Mouse (Mus musculus) olfactory bulb, adult 2 months (tissue): ENCODE results near the gene Rplp0. TPM values are rescaled to one million over a fixed set of nuclear protein-coding genes. Genes with fewer than 3 reads are reported as not detected.
A peak's percentile ranks its signal among the peaks of the same experiment; 100 is the strongest.

ENCODE experiments used
- H3K27ac ChIP-seq: fragments of 200-500 bp; 2 replicates; pipeline ENCODE4 v1.5.1; 2012; ENCODE audit warnings: low read depth, low read length; ENCODE audit not compliant: insufficient read depth
- H3K4me1 ChIP-seq: fragments of 200-500 bp; 2 replicates; pipeline ENCODE4 v1.6.1; 2012; ENCODE audit warnings: low read length; ENCODE audit not compliant: control insufficient read depth, insufficient read depth
- H3K4me3 ChIP-seq: fragments of 200-500 bp; 2 replicates; pipeline ENCODE4 v1.5.1; 2012; ENCODE audit warnings: mild to moderate bottlenecking, low read depth, low read length, moderate library complexity; ENCODE audit not compliant: insufficient read depth
- CTCF ChIP-seq: fragments of 200-500 bp; IDR thresholded peaks from 2 replicates; pipeline ENCODE4 v1.5.1; 2012; ENCODE audit warnings: low read depth, mild to moderate bottlenecking, low read length, moderate library complexity; ENCODE audit not compliant: insufficient read depth
- POLR2A ChIP-seq: fragments of 200-500 bp; IDR thresholded peaks from 2 replicates; pipeline ENCODE4 v1.6.1; 2012; ENCODE audit warnings: mild to moderate bottlenecking, low read depth, low read length, moderate library complexity; ENCODE audit not compliant: insufficient read depth
- WGBS: fragments of 180-500 bp; shearing (Covaris S2); methylation state at CpG from one replicate; pipeline ENCODE4 v1.1.7; 2018; 5-methylcytosine and 5-hydroxymethylcytosine counted together
- polyA plus RNA-seq: library from polyadenylated mRNA; stranded (reverse); fragments of >200 nt; gene quantifications from 2 replicates; pipeline ENCODE4 v1.2.4, GENCODE M21; 2012; ENCODE audit warnings: low replicate concordance; ENCODE audit not compliant: missing spikeins, insufficient read depth, insufficient read length

The Rplp0 gene
- polyA plus RNA-seq, result 613 and 1,282 TPM in 2 replicates

DNA sequence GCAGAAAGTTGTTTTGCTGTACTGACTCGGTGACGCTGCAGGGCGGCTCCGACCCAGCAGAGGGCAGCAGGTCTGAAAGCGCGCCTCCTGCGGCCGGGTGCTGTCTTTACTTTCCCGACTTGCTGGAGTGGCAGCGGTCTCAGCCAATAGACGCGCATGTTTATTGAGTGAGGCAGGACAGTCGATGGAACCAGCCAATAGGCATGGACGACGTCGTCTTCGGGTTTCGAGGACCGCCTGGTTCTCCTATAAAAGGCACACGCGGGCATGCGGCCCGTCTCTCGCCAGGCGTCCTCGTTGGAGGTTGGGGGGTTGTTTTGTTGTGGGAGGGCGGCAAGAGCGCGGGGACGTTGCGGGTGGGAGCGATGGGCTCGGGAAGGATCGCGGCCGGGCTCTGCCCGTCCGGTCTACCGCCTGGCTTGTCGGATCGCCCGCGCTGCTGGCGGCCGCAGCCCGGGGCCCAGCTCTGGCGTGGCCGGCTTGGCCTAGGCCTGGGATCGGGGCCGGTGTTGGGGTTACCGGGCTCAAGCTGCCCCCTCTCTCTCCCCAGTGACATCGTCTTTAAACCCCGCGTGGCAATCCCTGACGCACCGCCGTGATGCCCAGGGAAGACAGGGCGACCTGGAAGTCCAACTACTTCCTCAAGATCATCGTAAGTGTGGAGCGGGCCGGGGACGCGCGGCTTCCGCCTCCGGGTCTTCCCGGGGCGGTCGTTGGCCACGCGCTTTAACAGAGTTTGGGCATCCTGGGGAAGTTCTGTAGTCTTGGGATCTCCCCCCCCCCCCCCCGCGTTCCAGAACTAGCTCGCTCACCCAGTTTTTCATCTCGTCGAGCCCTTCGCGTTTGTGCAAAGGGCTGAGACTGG is at the start of gene Rplp0:
Gene Rplp0, plus strand, starts transcription at position 231 of the 865 bp plus-strand sequence.
- under 1% methylated on average over 78 of the region's 78 CpGs for WGBS
- H3K4me1 ChIP-seq, result peaks cover 9% of the 10 kb centered on the region
- peak within 1 kb of the TSS; percentile 73 for H3K4me3 ChIP-seq
- TF ChIP-seq CTCF (peak; percentile 98), POLR2A (peak; percentile 99)
- H3K27ac ChIP-seq, result peak within 1 kb of the TSS; percentile 41

GRCm38 (mm10) chr5:115509790-115510689 is 49.2 kb upstream of the Rplp0 start:
- no peak for TF ChIP-seq CTCF
- no peak for TF ChIP-seq POLR2A
- Histone ChIP-seq H3K27ac (peak overlapping the region; percentile 56), H3K4me1 (peaks cover 38% of the 10 kb centered on the region), H3K4me3 (no peak overlapping the region)
- WGBS, result 60% methylated on average over 15 of the region's 15 CpGs

DNA sequence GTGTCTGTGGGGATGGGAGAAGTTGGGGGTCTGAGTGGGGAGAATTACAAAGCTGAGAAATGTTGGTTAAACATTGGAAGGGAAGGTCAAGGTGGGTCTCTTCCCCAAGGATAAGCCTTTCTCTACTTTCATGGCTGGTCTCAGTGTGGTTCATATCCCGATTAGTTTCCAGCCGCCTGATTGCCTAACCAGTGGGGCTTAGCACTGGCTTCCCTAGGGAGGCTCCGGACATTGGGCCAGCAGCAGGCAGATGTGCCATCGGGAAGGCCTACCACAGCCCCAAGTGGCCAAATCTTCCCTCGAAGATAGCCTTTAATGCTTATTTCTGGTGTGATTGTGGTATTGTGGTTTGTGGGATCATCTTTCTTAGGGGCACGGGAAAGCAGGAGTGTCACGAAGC is 46.9 kb upstream of the Rplp0 start:
- Histone ChIP-seq H3K4me1 (peaks cover 39% of the 10 kb centered on the region), H3K4me3 (no peak overlapping the region), H3K27ac (no peak overlapping the region)
- TF ChIP-seq CTCF (no peak), POLR2A (no peak)
- 95% methylated on average over 7 of the region's 7 CpGs for WGBS

- no peak overlapping the region for H3K27ac ChIP-seq
- H3K4me3 ChIP-seq, result no peak overlapping the region
- WGBS, result 97% methylated on average over 14 of the region's 14 CpGs
- TF ChIP-seq CTCF, result no peak
- TF ChIP-seq POLR2A, result no peak
- peaks cover 31% of the 10 kb centered on the region for H3K4me1 ChIP-seq
These were observed 46.0 kb upstream of the Rplp0 start for GRCm38 (mm10) chr5:115513246-115513645.

- Histone ChIP-seq H3K27ac (no peak overlapping the region), H3K4me3 (no peak overlapping the region), H3K4me1 (peaks cover 27% of the 10 kb centered on the region)
- WGBS, result 94% methylated on average over 16 of the region's 16 CpGs
- TF ChIP-seq POLR2A, result no peak
These were observed 45.5 kb upstream of the Rplp0 start for GRCm38 (mm10) chr5:115513721-115514120.

DNA sequence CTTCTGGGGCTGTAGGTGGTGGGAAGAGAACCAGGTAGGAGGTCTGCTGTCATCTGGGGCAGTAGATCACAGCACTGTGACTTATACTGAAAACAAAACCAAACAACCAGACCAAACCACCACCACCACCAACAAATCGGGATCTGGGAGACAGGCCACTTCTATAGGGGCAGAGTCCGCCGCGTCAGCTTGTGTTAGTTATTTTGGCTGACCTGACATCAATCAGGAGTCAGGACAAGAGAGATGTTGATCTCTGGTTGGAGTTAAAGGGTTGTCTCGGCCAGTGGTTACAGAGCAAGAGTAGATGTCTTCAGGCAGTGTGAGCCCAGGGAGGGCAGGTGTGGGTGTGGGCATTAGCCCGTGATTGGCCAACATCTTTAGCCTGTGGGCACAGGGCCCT is 44.9 kb upstream of the Rplp0 start:
- WGBS, result 84% methylated on average over 6 of the region's 6 CpGs
- Histone ChIP-seq H3K27ac (no peak overlapping the region), H3K4me1 (peaks cover 24% of the 10 kb centered on the region), H3K4me3 (no peak overlapping the region)
- TF ChIP-seq POLR2A, result no peak
- TF ChIP-seq CTCF, result no peak

- no peak overlapping the region for H3K4me3 ChIP-seq
These were observed 44.2 kb upstream of the Rplp0 start for GRCm38 (mm10) chr5:115514896-115515587.

GRCm38 (mm10) chr5:115516081-115516907 is 43.0 kb upstream of the Rplp0 start:
- WGBS, result 80% methylated on average over 32 of the region's 32 CpGs
- Histone ChIP-seq H3K4me1 (peaks cover 23% of the 10 kb centered on the region), H3K27ac (no peak overlapping the region), H3K4me3 (no peak overlapping the region)
- no peak for TF ChIP-seq POLR2A
- TF ChIP-seq CTCF, result no peak

More at GRCm38 (mm10) chr5:115514896-115515587, 44.2 kb upstream of the Rplp0 start:
- WGBS, result 31% methylated on average over 20 of the region's 20 CpGs
- no peak for TF ChIP-seq CTCF
- no peak for TF ChIP-seq POLR2A
- Histone ChIP-seq H3K27ac (no peak overlapping the region), H3K4me1 (peaks cover 20% of the 10 kb centered on the region)
